Mouse (Mus musculus) right cerebral cortex, postnatal 25 days (tissue): ENCODE measurements around the gene Arap1.

Experiments
- DNase-seq: peaks from one replicate; pipeline ENCODE4 v3.0.0; 2022

Arap1 gene

GRCm38 (mm10) chr7:101453296-101453695 is 105.4 kb downstream of the Arap1 start:
- DNase-seq, result no peak

GRCm38 (mm10) chr7:101453725-101454124 is 105.9 kb downstream of the Arap1 start:
- DNase-seq, result no peak

GRCm38 (mm10) chr7:101454479-101454878 is 106.6 kb downstream of the Arap1 start:
- peak; percentile 45 for DNase-seq

GRCm38 (mm10) chr7:101455141-101455540 is 107.3 kb downstream of the Arap1 start:
- DNase-seq, result peak; percentile 21

- peak; percentile 26 for DNase-seq
Observed at GRCm38 (mm10) chr7:101456318-101456717, 108.5 kb downstream of the Arap1 start.

GRCm38 (mm10) chr7:101456789-101457188 is 108.9 kb downstream of the Arap1 start:
- DNase-seq, result no peak

GRCm38 (mm10) chr7:101457283-101457682 is 109.4 kb downstream of the Arap1 start:
- DNase-seq, result peak; percentile 69

- no peak for DNase-seq
Observed at GRCm38 (mm10) chr7:101457801-101458200, 109.9 kb downstream of the Arap1 start.

- DNase-seq, result no peak
Observed at GRCm38 (mm10) chr7:101458278-101458781, 110.5 kb downstream of the Arap1 start.

GRCm38 (mm10) chr7:101459305-101459813 is 111.5 kb downstream of the Arap1 start:
- DNase-seq, result no peak

- DNase-seq, result no peak
Observed at GRCm38 (mm10) chr7:101459923-101460607, 112.2 kb downstream of the Arap1 start.

- DNase-seq, result peak; percentile 58
Observed at GRCm38 (mm10) chr7:101460608-101460957, 112.7 kb downstream of the Arap1 start.

GRCm38 (mm10) chr7:101461571-101461970 is 113.7 kb downstream of the Arap1 start:
- DNase-seq, result no peak
